Mouse (Mus musculus) retina, adult 2 months (tissue): Measurements from ENCODE around the gene Mysm1.

Experiments used
- DNase-seq: peaks from one replicate; pipeline ENCODE4 v3.0.0-alpha.2; 2012; ENCODE audit warnings: low read depth, low spot score

Gene Mysm1

GRCm38 (mm10) chr4:94978590-94979499 lies at the start of gene Mysm1:
Gene Mysm1 (minus strand): TSS chr4:94979100.
- peak; percentile 82 for DNase-seq

- DNase-seq: no peak
Observed at GRCm38 (mm10) chr4:95025847-95026600, 47.1 kb upstream of the Mysm1 start.

GRCm38 (mm10) chr4:95023350-95023953 lies 44.6 kb upstream of the Mysm1 start:
- DNase-seq: no peak

DNA sequence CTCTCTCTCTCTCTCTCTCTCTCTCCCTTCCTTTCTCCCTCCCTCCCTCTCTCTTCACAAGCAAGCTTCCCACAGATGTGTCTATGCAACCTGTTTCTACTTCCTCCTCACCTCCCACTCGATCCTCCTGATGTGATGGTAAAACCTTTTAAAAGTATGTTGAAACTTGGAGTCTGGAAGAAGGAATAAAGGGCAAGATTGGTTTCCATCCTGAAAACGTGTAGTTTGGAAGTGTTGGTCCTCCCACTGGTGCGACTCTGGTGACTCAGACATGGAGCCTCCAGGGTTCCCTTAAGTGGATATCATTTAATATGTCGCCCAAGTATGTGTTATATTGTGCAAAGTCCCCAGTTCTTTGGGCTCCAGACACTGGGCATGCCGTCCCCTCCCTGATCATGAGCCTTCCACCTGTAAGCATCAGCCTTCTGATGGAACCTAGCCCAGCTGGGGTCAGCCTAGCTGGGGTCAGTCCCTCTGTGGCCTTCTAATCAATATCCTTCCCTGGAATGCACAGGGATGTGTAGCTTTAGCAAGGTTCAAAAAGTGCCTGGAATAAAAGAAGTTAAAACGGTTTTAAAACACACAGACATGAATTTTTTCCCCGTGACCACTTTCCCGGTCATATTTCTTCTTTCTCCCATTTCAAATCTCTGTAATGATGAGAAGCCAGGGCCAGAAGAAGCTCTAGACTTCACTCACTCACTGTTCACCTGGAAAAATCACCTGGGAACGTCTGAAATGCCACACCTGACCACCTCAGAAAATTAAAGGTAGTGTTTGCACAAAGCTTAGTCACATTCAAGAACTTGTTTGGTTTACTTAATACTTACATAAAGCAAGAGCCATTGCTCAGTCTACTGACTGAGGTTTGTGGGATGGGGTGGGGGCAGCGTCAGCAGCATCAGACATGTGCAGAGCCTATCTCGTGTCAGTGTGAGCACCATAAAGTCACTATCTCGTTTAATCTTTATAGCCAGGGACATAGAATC lies 43.0 kb upstream of the Mysm1 start:
- DNase-seq: no peak

DNA sequence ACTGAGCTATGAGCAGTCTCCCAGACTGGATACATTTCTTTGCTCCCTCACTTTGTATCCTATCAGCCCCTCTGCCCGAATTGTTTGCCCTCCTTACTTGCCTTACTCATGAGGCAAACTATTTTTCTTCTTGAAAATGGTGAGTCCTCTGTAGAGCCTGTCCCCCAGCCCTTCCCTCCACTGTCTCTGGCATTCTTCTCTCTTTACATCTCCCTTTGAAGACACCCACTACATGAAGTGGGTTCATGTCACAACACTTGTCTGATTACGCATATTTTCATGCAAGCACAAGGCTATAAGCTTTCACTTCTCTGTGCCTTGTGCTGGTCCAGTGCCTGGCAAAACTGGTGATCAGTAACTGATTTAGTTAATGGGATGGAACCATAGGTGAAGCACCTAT lies 41.3 kb upstream of the Mysm1 start:
- DNase-seq: no peak

GRCm38 (mm10) chr4:95018221-95018620 lies 39.3 kb upstream of the Mysm1 start:
- no peak for DNase-seq

- no peak for DNase-seq
Observed at GRCm38 (mm10) chr4:95012706-95013105, 33.8 kb upstream of the Mysm1 start.

DNA sequence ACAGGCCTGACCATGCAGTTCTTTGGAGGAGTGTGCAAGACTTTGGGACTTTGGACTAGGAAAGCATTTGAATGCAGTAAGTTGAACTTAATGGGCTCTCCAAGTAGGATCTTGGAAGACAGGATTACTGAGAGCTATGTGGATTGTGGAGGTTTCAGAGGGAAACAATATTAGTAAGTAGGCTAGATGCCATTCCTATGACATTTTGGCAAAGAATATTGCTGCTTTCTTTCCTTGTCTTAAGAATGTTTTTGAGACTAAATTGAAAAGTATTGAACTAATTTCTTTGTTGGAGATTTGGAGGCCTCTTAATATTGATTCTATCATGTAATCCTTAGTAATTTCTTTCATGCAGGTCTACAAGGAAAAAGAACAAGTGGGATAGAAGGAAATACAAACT lies 33.4 kb upstream of the Mysm1 start:
- no peak for DNase-seq

DNA sequence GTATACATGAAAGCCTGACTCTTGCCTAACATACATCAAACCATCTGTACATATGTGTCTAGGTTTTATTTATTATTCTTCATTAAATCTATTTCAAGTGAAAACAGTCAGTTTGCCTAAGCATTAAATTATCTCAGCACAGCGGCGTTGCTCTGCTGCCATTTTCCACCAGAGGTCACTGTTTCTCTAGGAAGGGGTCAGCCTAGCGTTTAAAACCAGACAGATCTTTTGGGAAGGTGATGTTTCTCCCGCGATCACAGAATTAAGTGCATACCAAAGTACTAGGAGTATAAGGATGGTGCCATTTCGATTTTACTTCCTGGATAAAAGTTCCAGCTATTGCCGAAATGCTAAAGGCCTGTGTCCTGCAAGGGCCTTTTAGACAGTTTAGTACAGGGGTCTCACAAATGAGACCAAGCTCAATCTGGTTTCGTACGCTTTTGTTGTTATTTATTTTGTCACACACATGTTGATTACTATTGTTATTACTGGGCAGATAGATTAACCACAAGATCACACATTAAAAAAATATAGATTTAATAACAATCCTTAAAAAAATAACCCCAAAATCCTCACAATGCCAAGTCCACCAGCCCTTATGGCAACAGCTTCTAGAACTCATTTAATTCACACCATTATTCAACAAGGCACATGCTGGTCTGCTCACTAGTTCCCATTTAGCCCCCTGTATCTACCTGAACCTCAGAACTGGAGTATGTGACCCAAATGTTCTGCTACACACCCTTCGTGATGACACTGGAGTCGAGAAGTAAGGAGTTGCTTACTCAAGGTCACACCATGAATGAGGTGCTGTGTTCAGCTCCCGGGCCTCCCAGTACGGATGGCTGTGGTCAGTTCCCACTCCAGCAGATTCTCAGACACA lies 29.5 kb upstream of the Mysm1 start:
- peak; percentile 48 for DNase-seq

- DNase-seq: no peak
Observed at GRCm38 (mm10) chr4:95007759-95008158, 28.9 kb upstream of the Mysm1 start.

DNA sequence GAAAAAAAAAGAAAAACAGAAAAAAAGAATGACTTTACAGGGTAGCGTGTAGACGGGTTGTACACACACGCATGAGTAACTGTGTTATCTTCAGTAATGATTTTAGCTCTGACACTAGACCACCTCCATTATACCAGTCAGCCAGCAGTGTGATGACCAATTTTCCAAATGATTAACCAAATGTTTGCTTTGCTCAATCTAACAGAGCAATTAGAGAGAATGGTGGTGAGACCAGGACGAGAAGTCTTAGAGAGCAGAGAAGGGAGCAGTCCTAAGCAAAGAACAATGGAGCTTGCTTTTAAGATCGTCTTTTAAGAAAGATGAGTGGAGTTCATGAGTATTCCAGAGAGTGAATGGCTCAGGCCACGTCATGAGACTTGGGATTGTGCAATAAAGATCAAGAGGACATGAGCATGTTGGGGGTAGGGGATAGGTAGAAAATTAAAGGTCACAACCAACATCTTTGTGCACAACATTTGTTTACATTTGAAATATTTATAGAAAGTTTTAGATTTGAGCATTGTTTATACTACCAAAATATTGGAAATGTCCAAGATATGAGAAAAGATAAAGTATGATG lies 26.4 kb upstream of the Mysm1 start:
- DNase-seq: no peak

DNA sequence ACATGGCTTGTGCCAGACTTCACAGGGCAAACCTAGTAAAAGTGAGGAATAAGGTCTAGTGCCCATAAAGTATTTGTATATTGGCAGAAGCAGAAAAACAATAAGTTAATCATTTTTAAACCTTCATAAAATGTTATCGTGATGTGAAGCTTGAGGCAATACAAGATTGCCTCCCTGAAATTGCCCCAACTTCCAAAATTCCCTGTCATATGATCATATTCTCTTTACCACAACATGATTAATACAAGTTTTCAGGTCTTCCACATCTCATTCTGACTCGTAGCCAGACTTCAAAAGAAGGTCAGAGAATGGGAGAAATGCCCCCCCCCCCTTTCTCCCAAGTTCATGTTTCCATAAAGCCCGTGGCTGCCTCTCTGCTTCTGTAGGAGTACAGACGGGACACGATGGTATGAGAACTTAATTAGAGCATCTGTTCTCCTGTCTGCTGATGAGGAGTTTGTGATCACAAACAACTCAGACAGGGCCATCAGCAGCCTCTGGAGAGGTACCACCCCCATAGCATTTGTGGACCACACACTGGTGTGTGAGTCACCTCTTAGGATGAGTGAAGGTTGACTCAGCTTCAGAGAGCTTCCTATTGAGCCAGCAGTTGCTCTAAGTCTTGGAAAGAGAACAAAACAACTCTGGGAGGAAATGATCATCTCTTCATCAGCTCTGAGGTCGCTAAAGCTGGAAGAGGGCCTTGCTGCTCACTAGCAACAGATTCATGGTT lies 22.3 kb upstream of the Mysm1 start:
- DNase-seq: no peak

DNA sequence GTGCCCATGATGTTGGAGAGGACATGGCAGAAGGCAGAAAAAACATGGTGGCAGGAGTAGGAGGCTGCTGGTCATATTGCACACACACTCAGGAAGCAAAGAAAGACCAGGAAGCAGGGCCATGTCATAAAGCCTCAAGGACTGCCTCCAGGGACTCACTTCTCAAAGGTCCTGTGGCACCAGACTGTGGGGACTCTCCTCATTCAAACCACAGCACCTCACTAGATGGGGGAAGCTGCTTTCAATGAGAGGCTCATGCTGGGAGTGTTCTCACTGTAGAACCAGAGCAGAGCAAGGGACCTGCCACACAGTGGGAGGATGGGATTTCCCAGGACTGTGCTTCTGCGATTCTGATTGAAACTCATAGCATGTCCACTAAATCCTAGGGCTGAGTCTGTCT lies 21.2 kb upstream of the Mysm1 start:
- DNase-seq: no peak

- no peak for DNase-seq
Observed at GRCm38 (mm10) chr4:94999249-94999648, 20.3 kb upstream of the Mysm1 start.

GRCm38 (mm10) chr4:94995862-94996261 lies 17.0 kb upstream of the Mysm1 start:
- no peak for DNase-seq

DNA sequence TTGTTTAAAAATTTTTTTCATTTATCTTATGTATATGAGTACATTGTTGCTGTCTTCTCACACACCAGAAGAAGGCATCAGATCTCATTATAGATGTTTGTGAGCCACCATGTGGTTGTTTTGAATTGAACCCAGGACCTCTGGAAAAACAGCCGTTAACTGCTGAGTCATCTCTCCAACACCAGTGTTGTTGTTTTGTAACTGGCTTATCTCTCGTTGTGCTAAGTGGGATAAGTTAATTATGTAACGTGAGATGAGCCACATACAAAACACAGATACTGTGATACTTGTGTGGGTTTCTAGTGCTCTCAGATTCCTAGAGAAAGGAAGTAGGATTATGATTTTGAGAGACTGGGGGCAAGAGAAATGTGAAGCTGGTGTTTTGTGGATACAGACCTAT lies 11.3 kb upstream of the Mysm1 start:
- DNase-seq: no peak

DNA sequence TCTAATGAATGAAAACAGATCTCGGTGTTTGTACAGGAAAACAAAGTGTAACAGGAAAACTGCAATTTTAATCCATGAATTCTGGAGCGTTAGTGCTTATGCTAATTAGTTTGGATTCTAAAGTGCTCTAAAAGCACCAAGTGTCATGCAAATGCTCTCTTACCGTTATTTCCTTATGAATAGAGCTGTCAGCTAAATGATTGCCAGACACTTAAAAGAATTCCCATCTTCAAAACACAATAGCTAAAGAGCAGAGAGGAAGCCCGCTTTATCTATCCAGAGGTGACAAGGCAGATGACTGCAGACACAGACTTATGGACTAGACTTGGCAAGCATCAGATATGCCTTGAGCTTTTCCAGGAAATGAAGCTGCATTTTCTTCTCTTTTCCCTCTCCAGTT lies 8.8 kb upstream of the Mysm1 start:
- DNase-seq: no peak

DNA sequence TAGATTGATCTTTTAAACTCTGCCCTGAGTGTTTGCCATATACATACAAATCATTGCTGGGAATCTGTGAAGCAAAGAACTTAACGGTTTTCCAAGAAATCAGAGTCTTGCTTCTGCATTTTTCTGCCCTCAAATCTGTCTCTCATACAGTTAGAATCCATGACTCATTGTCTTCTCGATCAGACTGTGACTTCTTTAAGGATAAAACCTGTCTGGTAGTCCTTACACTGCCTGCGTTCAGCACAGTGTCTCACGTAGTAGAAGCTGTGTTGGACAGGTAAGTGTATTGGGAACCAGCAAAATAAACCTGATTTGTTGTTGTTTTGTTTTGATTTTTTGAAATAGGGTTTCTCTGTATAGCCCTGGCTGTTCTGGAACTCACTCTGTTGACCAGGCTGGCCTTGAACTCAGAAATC lies 608 bp upstream of the Mysm1 start:
- no peak for DNase-seq

GRCm38 (mm10) chr4:94973321-94973720 lies 5.6 kb downstream of the Mysm1 start:
- DNase-seq: no peak
